Mouse (Mus musculus): ENCODE data around the gene Zfp61. TPM values are rescaled to one million over a fixed set of nuclear protein-coding genes. Genes with fewer than 3 reads are reported as not detected.
"Not testable (repeated sequence)": the region's sequence is repeated elsewhere in the genome, so short reads cannot be mapped to it uniquely, and the experiment has no call there.

Zfp61 gene
- polyA plus RNA-seq, 1 experiment from 2014 or later, result 44.1 TPM

GRCm38 (mm10) chr7:24293061-24293851, 7.8 kb downstream of the Zfp61 start:
- no peak overlapping the region for H3K27ac ChIP-seq
- H3K9ac ChIP-seq, result no peak overlapping the region
- H3K36me3 ChIP-seq, result peaks cover 90% of the 10 kb centered on the region
- peaks cover 10% of the 10 kb centered on the region for H3K4me1 ChIP-seq (replicated peaks)
- no peaks in the 10 kb centered on the region for H3K9me3 ChIP-seq
- no peak overlapping the region for H3K4me3 ChIP-seq
- no peaks in the 10 kb centered on the region for H3K27me3 ChIP-seq
- ATAC-seq (ENCODE audit: low FRiP score), result no peak
- H3K4me2 ChIP-seq, result no peak overlapping the region
- 92% methylated on average over 12 of the region's 12 CpGs for WGBS

- ATAC-seq (ENCODE audit: low FRiP score), result no peak
- Histone ChIP-seq H3K4me3 (no peak overlapping the region), H3K27me3 (no peaks in the 10 kb centered on the region), H3K27ac (no peak overlapping the region), H3K9me3 (no peaks in the 10 kb centered on the region), H3K36me3 (peaks cover 98% of the 10 kb centered on the region), H3K4me1 (replicated peaks) (no peaks in the 10 kb centered on the region), H3K9ac (no peak overlapping the region), H3K4me2 (no peak overlapping the region)
- WGBS, result 90% methylated on average over 27 of the region's 27 CpGs
Measured at GRCm38 (mm10) chr7:24291387-24292090, 9.5 kb downstream of the Zfp61 start.

GRCm38 (mm10) chr7:24290106-24290693, 10.8 kb downstream of the Zfp61 start:
- peaks cover 86% of the 10 kb centered on the region for H3K36me3 ChIP-seq
- H3K4me1 ChIP-seq (replicated peaks), result no peaks in the 10 kb centered on the region
- H3K4me3 ChIP-seq, result no peak overlapping the region
- ATAC-seq (ENCODE audit: low FRiP score), result no peak
- no peak overlapping the region for H3K27ac ChIP-seq
- no peaks in the 10 kb centered on the region for H3K27me3 ChIP-seq
- H3K4me2 ChIP-seq, result no peak overlapping the region
- H3K9me3 ChIP-seq, result no peaks in the 10 kb centered on the region
- WGBS, result 97% methylated on average over 4 of the region's 4 CpGs
- no peak overlapping the region for H3K9ac ChIP-seq

GRCm38 (mm10) chr7:24288512-24288911, 12.5 kb downstream of the Zfp61 start:
- no peak overlapping the region for H3K27ac ChIP-seq
- no peak for ATAC-seq (ENCODE audit: low FRiP score)

GRCm38 (mm10) chr7:24287670-24288069, 13.4 kb downstream of the Zfp61 start:
- WGBS, result 86% methylated on average over 5 of the region's 5 CpGs
- Histone ChIP-seq H3K4me1 (replicated peaks) (no peaks in the 10 kb centered on the region), H3K27ac (no peak overlapping the region), H3K9me3 (no peaks in the 10 kb centered on the region), H3K4me2 (no peak overlapping the region), H3K36me3 (peaks cover 61% of the 10 kb centered on the region), H3K27me3 (no peaks in the 10 kb centered on the region), H3K9ac (no peak overlapping the region), H3K4me3 (no peak overlapping the region)
- ATAC-seq (ENCODE audit: low FRiP score), result no peak

More at GRCm38 (mm10) chr7:24288512-24288911, 12.5 kb downstream of the Zfp61 start:
- H3K9me3 ChIP-seq, result no peaks in the 10 kb centered on the region
- H3K4me2 ChIP-seq, result no peak overlapping the region
- no peaks in the 10 kb centered on the region for H3K27me3 ChIP-seq
- peaks cover 70% of the 10 kb centered on the region for H3K36me3 ChIP-seq
- H3K4me1 ChIP-seq (replicated peaks), result no peaks in the 10 kb centered on the region
- no peak overlapping the region for H3K9ac ChIP-seq
- no peak overlapping the region for H3K4me3 ChIP-seq
- WGBS, result 91% methylated on average over 6 of the region's 6 CpGs

GRCm38 (mm10) chr7:24286916-24287315, 14.1 kb downstream of the Zfp61 start:
- Histone ChIP-seq H3K27ac (no peak overlapping the region), H3K27me3 (no peaks in the 10 kb centered on the region), H3K4me1 (replicated peaks) (no peaks in the 10 kb centered on the region), H3K36me3 (peaks cover 54% of the 10 kb centered on the region), H3K9ac (no peak overlapping the region), H3K9me3 (no peaks in the 10 kb centered on the region), H3K4me3 (no peak overlapping the region), H3K4me2 (no peak overlapping the region)
- 78% methylated on average over 4 of the region's 4 CpGs for WGBS
- no peak for ATAC-seq (ENCODE audit: low FRiP score)

- no peak for ATAC-seq (ENCODE audit: low FRiP score)
- H3K9ac ChIP-seq, result no peak overlapping the region
Measured at GRCm38 (mm10) chr7:24286090-24286489, 14.9 kb downstream of the Zfp61 start.

GRCm38 (mm10) chr7:24280858-24281145, 20.2 kb downstream of the Zfp61 start:
- WGBS, result 70% methylated on average over 4 of the region's 4 CpGs
- Histone ChIP-seq H3K9me3 (no peaks in the 10 kb centered on the region), H3K4me1 (replicated peaks) (peaks cover 3% of the 10 kb centered on the region; the same call in 1 of the 2 replicates), H3K9ac (no peak overlapping the region), H3K27me3 (no peaks in the 10 kb centered on the region), H3K4me2 (no peak overlapping the region), H3K27ac (no peak overlapping the region), H3K36me3 (peaks cover 13% of the 10 kb centered on the region), H3K4me3 (no peak overlapping the region)
- ATAC-seq (ENCODE audit: low FRiP score), result no peak

More at GRCm38 (mm10) chr7:24286090-24286489, 14.9 kb downstream of the Zfp61 start:
- Histone ChIP-seq H3K27ac (no peak overlapping the region), H3K36me3 (peaks cover 45% of the 10 kb centered on the region), H3K4me1 (replicated peaks) (no peaks in the 10 kb centered on the region), H3K9me3 (no peaks in the 10 kb centered on the region), H3K27me3 (no peaks in the 10 kb centered on the region), H3K4me2 (no peak overlapping the region), H3K4me3 (no peak overlapping the region)
- 46% methylated on average over 4 of the region's 4 CpGs for WGBS

- H3K9ac ChIP-seq, result no peak overlapping the region
- WGBS, result 63% methylated on average over 10 of the region's 10 CpGs
Measured at GRCm38 (mm10) chr7:24280031-24280857, 20.8 kb downstream of the Zfp61 start.

GRCm38 (mm10) chr7:24278771-24279170, 22.3 kb downstream of the Zfp61 start:
- ATAC-seq (ENCODE audit: low FRiP score); H3K27ac ChIP-seq; H3K4me2 ChIP-seq; H3K27me3 ChIP-seq; H3K4me3 ChIP-seq; H3K9me3 ChIP-seq; H3K9ac ChIP-seq; H3K4me1 ChIP-seq (replicated peaks): not testable (repeated sequence)
- 77% methylated on average over 3 of the region's 3 CpGs for WGBS
- peaks cover 34% of the 10 kb centered on the region for H3K36me3 ChIP-seq

More at GRCm38 (mm10) chr7:24280031-24280857, 20.8 kb downstream of the Zfp61 start:
- ATAC-seq (ENCODE audit: low FRiP score), result no peak
- Histone ChIP-seq H3K4me1 (replicated peaks) (peaks cover 3% of the 10 kb centered on the region; the same call in 1 of the 2 replicates), H3K4me3 (no peak overlapping the region), H3K27ac (no peak overlapping the region), H3K4me2 (no peak overlapping the region), H3K36me3 (peaks cover 19% of the 10 kb centered on the region), H3K27me3 (no peaks in the 10 kb centered on the region), H3K9me3 (no peaks in the 10 kb centered on the region)

- no peak for ATAC-seq (ENCODE audit: low FRiP score)
- Histone ChIP-seq H3K9ac (no peak overlapping the region), H3K4me1 (replicated peaks) (peaks cover 7% of the 10 kb centered on the region), H3K4me2 (no peak overlapping the region), H3K27me3 (no peaks in the 10 kb centered on the region), H3K27ac (no peak overlapping the region), H3K9me3 (no peaks in the 10 kb centered on the region), H3K4me3 (no peak overlapping the region), H3K36me3 (peaks cover 42% of the 10 kb centered on the region)
- 96% methylated on average over 4 of the region's 4 CpGs for WGBS
Measured at GRCm38 (mm10) chr7:24274456-24274855, 26.6 kb downstream of the Zfp61 start.

GRCm38 (mm10) chr7:24271191-24271590, 29.8 kb downstream of the Zfp61 start:
- WGBS, result 98% methylated on average over 6 of the region's 6 CpGs
- Histone ChIP-seq H3K9me3 (no peaks in the 10 kb centered on the region), H3K27ac (no peak overlapping the region), H3K36me3 (peaks cover 32% of the 10 kb centered on the region), H3K27me3 (no peaks in the 10 kb centered on the region), H3K4me3 (no peak overlapping the region), H3K4me1 (replicated peaks) (peaks cover 10% of the 10 kb centered on the region), H3K4me2 (no peak overlapping the region; the same call in 1 of the 2 replicates), H3K9ac (no peak overlapping the region)
- ATAC-seq (ENCODE audit: low FRiP score), result no peak

All from hindbrain, embryonic 13.5 days (tissue).